Mouse (Mus musculus) heart, embryonic 15.5 days (tissue): ENCODE data around the gene Nadk2. TPM values are rescaled to one million over a fixed set of nuclear protein-coding genes. Genes with fewer than 3 reads are reported as not detected.

Source experiments
- ATAC-seq: fragments of 200-750 bp; cut with Nextera tagmentation; replicated peaks from 2 replicates; pipeline ENCODE4 v1.8.0; 2017; ENCODE audit warnings: low read depth, moderate TSS enrichment; ENCODE audit not compliant: insufficient number of reproducible peaks, insufficient read depth, low FRiP score
- H3K27ac ChIP-seq: fragments of 300-500 bp; sonication (generic); 2 replicates; pipeline ENCODE4 v1.5.1; 2015; ENCODE audit warnings: mild to moderate bottlenecking, inconsistent platforms
- H3K27me3 ChIP-seq: fragments of 300-500 bp; sonication (generic); 2 replicates; pipeline ENCODE4 v1.6.1; 2015; ENCODE audit warnings: inconsistent platforms
- H3K36me3 ChIP-seq: fragments of 300-500 bp; sonication (generic); 2 replicates; pipeline ENCODE4 v1.6.1; 2015; ENCODE audit warnings: mild to moderate bottlenecking, inconsistent platforms
- H3K4me1 ChIP-seq: fragments of 300-500 bp; sonication (generic); replicated peaks from 2 replicates; pipeline ENCODE4 v1.6.1; 2015; ENCODE audit warnings: inconsistent platforms
- H3K4me2 ChIP-seq: fragments of 300-500 bp; sonication (generic); 2 replicates; pipeline ENCODE4 v1.6.1; 2015; ENCODE audit warnings: inconsistent platforms, mild to moderate bottlenecking, moderate library complexity
- H3K4me3 ChIP-seq: fragments of 300-500 bp; sonication (generic); 2 replicates; pipeline ENCODE4 v1.5.1; 2015; ENCODE audit warnings: mild to moderate bottlenecking, inconsistent platforms
- H3K9ac ChIP-seq: fragments of 300-500 bp; sonication (generic); 2 replicates; pipeline ENCODE4 v1.6.1; 2015; ENCODE audit warnings: mild to moderate bottlenecking, inconsistent platforms
- H3K9me3 ChIP-seq: fragments of 300-500 bp; sonication (generic); replicated peaks from 2 replicates; pipeline ENCODE4 v1.6.1; 2016; ENCODE audit warnings: inconsistent platforms
- WGBS: fragments of 180-500 bp; shearing (Covaris S2); methylation state at CpG from one replicate; pipeline ENCODE4 v1.1.7; 2015; ENCODE audit warnings: mixed read lengths; 5-methylcytosine and 5-hydroxymethylcytosine counted together
- polyA plus RNA-seq: library from polyadenylated mRNA; unstranded; fragments of >200 nt; fragmentation: Nextera tagmentation; extraction: Ambion mirVana; gene quantifications from 2 replicates; pipeline ENCODE4 v1.2.1, GENCODE M21; 2015

The Nadk2 gene
- polyA plus RNA-seq, 1 experiment from 2014 or later = 43.7 TPM

GRCm38 (mm10) chr15:9132693-9133443, 61.8 kb downstream of the Nadk2 start:
- H3K27ac ChIP-seq = peak overlapping the region; percentile 24
- H3K4me2 ChIP-seq = no peak overlapping the region
- H3K4me1 ChIP-seq = peaks cover 16% of the 10 kb centered on the region
- no peaks in the 10 kb centered on the region for H3K27me3 ChIP-seq
- H3K9me3 ChIP-seq = no peaks in the 10 kb centered on the region
- no peak overlapping the region for H3K9ac ChIP-seq
- no peak overlapping the region for H3K4me3 ChIP-seq
- H3K36me3 ChIP-seq = peaks cover 37% of the 10 kb centered on the region
- WGBS = 80% methylated on average over 13 of the region's 13 CpGs
- ATAC-seq = no peak

- Histone ChIP-seq H3K4me3 (no peak overlapping the region), H3K4me2 (no peak overlapping the region), H3K4me1 (peaks cover 33% of the 10 kb centered on the region), H3K27me3 (no peaks in the 10 kb centered on the region), H3K27ac (peak overlapping the region; percentile 58), H3K9me3 (no peaks in the 10 kb centered on the region), H3K9ac (no peak overlapping the region), H3K36me3 (peaks cover 36% of the 10 kb centered on the region)
- ATAC-seq = no peak
- 50% methylated on average over 6 of the region's 6 CpGs for WGBS
Measured at GRCm38 (mm10) chr15:9134891-9135507, 63.9 kb downstream of the Nadk2 start.

- peak overlapping the region; percentile 49 for H3K9ac ChIP-seq
- H3K4me2 ChIP-seq = peak overlapping the region; percentile 63
- no peak overlapping the region for H3K27ac ChIP-seq
- ATAC-seq = no peak
- peaks cover 26% of the 10 kb centered on the region for H3K4me1 ChIP-seq
- H3K36me3 ChIP-seq = peaks cover 19% of the 10 kb centered on the region
- no peaks in the 10 kb centered on the region for H3K9me3 ChIP-seq
- WGBS = 22% methylated on average over 10 of the region's 10 CpGs
- no peaks in the 10 kb centered on the region for H3K27me3 ChIP-seq
- H3K4me3 ChIP-seq = peak overlapping the region; percentile 89
Measured at GRCm38 (mm10) chr15:9139447-9139846, 68.4 kb downstream of the Nadk2 start.

- Histone ChIP-seq H3K27ac (peak within 1 kb of the TSS; percentile 77), H3K36me3 (peaks cover 19% of the 10 kb centered on the region), H3K9me3 (no peaks in the 10 kb centered on the region), H3K9ac (peak within 1 kb of the TSS; percentile 83), H3K4me1 (peaks cover 24% of the 10 kb centered on the region), H3K4me3 (peak within 1 kb of the TSS; percentile 89), H3K4me2 (peak within 1 kb of the TSS; percentile 80), H3K27me3 (no peaks in the 10 kb centered on the region)
- peak; percentile 99 for ATAC-seq
- under 1% methylated on average over 34 of the region's 34 CpGs for WGBS
Measured at GRCm38 (mm10) chr15:9140252-9140680, 69.2 kb downstream of the Nadk2 start, which contains the start of gene Lmbrd2. Gene Lmbrd2, plus strand, starts transcription at chr15:9140550.

GRCm38 (mm10) chr15:9140684-9141171, 69.7 kb downstream of the Nadk2 start:
- peak overlapping the region; percentile 80 for H3K4me2 ChIP-seq
- peaks cover 19% of the 10 kb centered on the region for H3K36me3 ChIP-seq
- H3K4me3 ChIP-seq = peak overlapping the region; percentile 89
- peaks cover 23% of the 10 kb centered on the region for H3K4me1 ChIP-seq
- no peaks in the 10 kb centered on the region for H3K9me3 ChIP-seq
- peak; percentile 75 for ATAC-seq
- peak overlapping the region; percentile 83 for H3K9ac ChIP-seq
- under 1% methylated on average over 37 of the region's 37 CpGs for WGBS
- H3K27me3 ChIP-seq = no peaks in the 10 kb centered on the region
- H3K27ac ChIP-seq = peak overlapping the region; percentile 77

GRCm38 (mm10) chr15:9155325-9155724, 84.3 kb downstream of the Nadk2 start, which contains the start of gene Skp2:
Gene Skp2, minus strand, starts transcription at chr15:9155425.
- no peak within 1 kb of the TSS for H3K4me2 ChIP-seq
- H3K27ac ChIP-seq = no peak within 1 kb of the TSS
- no peaks in the 10 kb centered on the region for H3K27me3 ChIP-seq
- H3K9ac ChIP-seq = no peak within 1 kb of the TSS
- peaks cover 20% of the 10 kb centered on the region for H3K36me3 ChIP-seq
- H3K9me3 ChIP-seq = no peaks in the 10 kb centered on the region
- ATAC-seq = no peak
- no peak within 1 kb of the TSS for H3K4me3 ChIP-seq
- H3K4me1 ChIP-seq = no peaks in the 10 kb centered on the region

Other genes with a start within 250 kb of the Nadk2 start
- 0.20 and 0.53 TPM in 2 replicates for gene Ranbp3l, start 103.3 kb upstream of the Nadk2 start, polyA plus RNA-seq
- gene Lmbrd2, start 69.3 kb downstream of the Nadk2 start, polyA plus RNA-seq = 1.5 and 2.2 TPM in 2 replicates
- 18.4 and 24.0 TPM in 2 replicates for gene Skp2, start 84.2 kb downstream of the Nadk2 start, polyA plus RNA-seq
- 0.23 TPM in 1 of 2 replicates, not detected in the other for gene Ugt3a1, start 205.6 kb downstream of the Nadk2 start, polyA plus RNA-seq